Mouse (Mus musculus): ENCODE measurements around the gene Drd3. TPM values are rescaled to one million over a fixed set of nuclear protein-coding genes. Genes with fewer than 3 reads are reported as not detected.

Gene Drd3
- polyA plus RNA-seq, 2 experiments, result not detected

GRCm38 (mm10) chr16:43710651-43711050, 43.2 kb upstream of the Drd3 start:
- 63% methylated on average over 11 of the region's 11 CpGs for WGBS (ENCODE audit: insufficient replicate concordance)
- H3K9ac ChIP-seq (replicated peaks), result no peak overlapping the region
- ATAC-seq (ENCODE audit: insufficient read depth), result no peak
- H3K27ac ChIP-seq, result no peak overlapping the region
- no peaks in the 10 kb centered on the region for H3K36me3 ChIP-seq (replicated peaks; ENCODE audit: control insufficient read depth, insufficient read depth, low read depth)
- no peak for TF ChIP-seq CTCF (IDR thresholded peaks at IDR 0.05; ENCODE audit: low read depth)
- no peak for TF ChIP-seq EP300 (IDR thresholded peaks at IDR 0.05; ENCODE audit: low read depth)
- H3K27me3 ChIP-seq (ENCODE audit: control insufficient read depth, insufficient read depth, low read length), result no peaks in the 10 kb centered on the region
- no peak for DNase-seq (ENCODE audit: low read depth in 3 of 3, low spot score in 3 of 3)
- H3K9me3 ChIP-seq (ENCODE audit: control insufficient read depth, low read length), result no peaks in the 10 kb centered on the region
- no peaks in the 10 kb centered on the region for H3K4me1 ChIP-seq (replicated peaks; ENCODE audit: control insufficient read depth in 2 of 2, insufficient read depth in 2 of 2, low read length in 1 of 2)
- no peak overlapping the region for H3K4me3 ChIP-seq (ENCODE audit: insufficient read depth in 1 of 2, low read depth in 2 of 2, low read length in 2 of 2)
- H3K4me2 ChIP-seq (ENCODE audit: low read depth), result no peak overlapping the region

- H3K27ac ChIP-seq, result no peak overlapping the region
- no peaks in the 10 kb centered on the region for H3K27me3 ChIP-seq (ENCODE audit: control insufficient read depth, insufficient read depth, low read length)
- 74% methylated on average over 7 of the region's 7 CpGs for WGBS (ENCODE audit: insufficient replicate concordance)
- DNase-seq (ENCODE audit: low read depth in 3 of 3, low spot score in 3 of 3) (no peak), ATAC-seq (ENCODE audit: insufficient read depth) (no peak)
- no peaks in the 10 kb centered on the region for H3K9me3 ChIP-seq (ENCODE audit: control insufficient read depth, low read length)
- H3K4me2 ChIP-seq (ENCODE audit: low read depth), result no peak overlapping the region
- H3K36me3 ChIP-seq (replicated peaks; ENCODE audit: control insufficient read depth, insufficient read depth, low read depth), result no peaks in the 10 kb centered on the region
- no peaks in the 10 kb centered on the region for H3K4me1 ChIP-seq (replicated peaks; ENCODE audit: control insufficient read depth in 2 of 2, insufficient read depth in 2 of 2, low read length in 1 of 2)
- TF ChIP-seq EP300 (IDR thresholded peaks at IDR 0.05; ENCODE audit: low read depth), result no peak
- TF ChIP-seq CTCF (IDR thresholded peaks at IDR 0.05; ENCODE audit: low read depth), result no peak
- H3K9ac ChIP-seq (replicated peaks), result no peak overlapping the region
- H3K4me3 ChIP-seq (ENCODE audit: insufficient read depth in 1 of 2, low read depth in 2 of 2, low read length in 2 of 2), result no peak overlapping the region
Measured at GRCm38 (mm10) chr16:43711361-43711760, 42.5 kb upstream of the Drd3 start.

- TF ChIP-seq EP300 (IDR thresholded peaks at IDR 0.05; ENCODE audit: low read depth) (no peak), CTCF (IDR thresholded peaks at IDR 0.05; ENCODE audit: low read depth) (peak; percentile 55)
- Histone ChIP-seq H3K9ac (replicated peaks) (no peak overlapping the region), H3K27ac (no peak overlapping the region)
Measured at GRCm38 (mm10) chr16:43724444-43724843, 29.4 kb upstream of the Drd3 start.

GRCm38 (mm10) chr16:43729506-43730221, 24.2 kb upstream of the Drd3 start:
- H3K9ac ChIP-seq (replicated peaks), result no peak overlapping the region
- no peaks in the 10 kb centered on the region for H3K27me3 ChIP-seq (ENCODE audit: control insufficient read depth, insufficient read depth, low read length)
- H3K4me3 ChIP-seq (ENCODE audit: insufficient read depth in 1 of 2, low read depth in 2 of 2, low read length in 2 of 2), result no peak overlapping the region
- no peak for TF ChIP-seq CTCF (IDR thresholded peaks at IDR 0.05; ENCODE audit: low read depth)
- TF ChIP-seq EP300 (IDR thresholded peaks at IDR 0.05; ENCODE audit: low read depth), result no peak
- H3K9me3 ChIP-seq (ENCODE audit: control insufficient read depth, low read length), result no peaks in the 10 kb centered on the region
- DNase-seq (ENCODE audit: low read depth in 3 of 3, low spot score in 3 of 3) (no peak), ATAC-seq (ENCODE audit: insufficient read depth) (no peak)
- no peak overlapping the region for H3K4me2 ChIP-seq (ENCODE audit: low read depth)
- WGBS (ENCODE audit: insufficient replicate concordance), result 56% methylated on average over 8 of the region's 8 CpGs
- H3K27ac ChIP-seq, result no peak overlapping the region
- no peaks in the 10 kb centered on the region for H3K4me1 ChIP-seq (replicated peaks; ENCODE audit: control insufficient read depth in 2 of 2, insufficient read depth in 2 of 2, low read length in 1 of 2)
- no peaks in the 10 kb centered on the region for H3K36me3 ChIP-seq (replicated peaks; ENCODE audit: control insufficient read depth, insufficient read depth, low read depth)

More at GRCm38 (mm10) chr16:43724444-43724843, 29.4 kb upstream of the Drd3 start:
- H3K9me3 ChIP-seq (ENCODE audit: control insufficient read depth, low read length), result no peaks in the 10 kb centered on the region
- 52% methylated on average over 3 of the region's 3 CpGs for WGBS (ENCODE audit: insufficient replicate concordance)
- H3K36me3 ChIP-seq (replicated peaks; ENCODE audit: control insufficient read depth, insufficient read depth, low read depth), result no peaks in the 10 kb centered on the region
- no peaks in the 10 kb centered on the region for H3K4me1 ChIP-seq (replicated peaks; ENCODE audit: control insufficient read depth in 2 of 2, insufficient read depth in 2 of 2, low read length in 1 of 2)
- no peak overlapping the region for H3K4me3 ChIP-seq (ENCODE audit: insufficient read depth in 1 of 2, low read depth in 2 of 2, low read length in 2 of 2)
- no peak for DNase-seq (ENCODE audit: low read depth in 3 of 3, low spot score in 3 of 3)
- H3K27me3 ChIP-seq (ENCODE audit: control insufficient read depth, insufficient read depth, low read length), result no peaks in the 10 kb centered on the region
- H3K4me2 ChIP-seq (ENCODE audit: low read depth), result no peak overlapping the region
- no peak for ATAC-seq (ENCODE audit: insufficient read depth)

- Histone ChIP-seq H3K4me2 (ENCODE audit: low read depth) (no peak overlapping the region), H3K27me3 (ENCODE audit: control insufficient read depth, insufficient read depth, low read length) (no peaks in the 10 kb centered on the region), H3K36me3 (replicated peaks; ENCODE audit: control insufficient read depth, insufficient read depth, low read depth) (no peaks in the 10 kb centered on the region), H3K9me3 (ENCODE audit: control insufficient read depth, low read length) (no peaks in the 10 kb centered on the region), H3K27ac (no peak overlapping the region), H3K4me1 (replicated peaks; ENCODE audit: control insufficient read depth in 2 of 2, insufficient read depth in 2 of 2, low read length in 1 of 2) (no peaks in the 10 kb centered on the region), H3K4me3 (ENCODE audit: insufficient read depth in 1 of 2, low read depth in 2 of 2, low read length in 2 of 2) (no peak overlapping the region), H3K9ac (replicated peaks) (no peak overlapping the region)
- 60% methylated on average over 4 of the region's 4 CpGs for WGBS (ENCODE audit: insufficient replicate concordance)
- no peak for TF ChIP-seq CTCF (IDR thresholded peaks at IDR 0.05; ENCODE audit: low read depth)
- TF ChIP-seq EP300 (IDR thresholded peaks at IDR 0.05; ENCODE audit: low read depth), result no peak
- ATAC-seq (ENCODE audit: insufficient read depth) (no peak), DNase-seq (ENCODE audit: low read depth in 3 of 3, low spot score in 3 of 3) (no peak)
Measured at GRCm38 (mm10) chr16:43730281-43730680, 23.5 kb upstream of the Drd3 start.
